Mouse (Mus musculus) liver, postnatal 0 days (tissue): ENCODE measurements around the gene Nfix.

ENCODE experiments used
- CTCF ChIP-seq: sonication (generic); IDR thresholded peaks from 2 replicates; pipeline ENCODE4 v1.5.1; 2016; ENCODE audit warnings: antibody characterized with exemption, low read depth
- EP300 ChIP-seq: IDR thresholded peaks from 2 replicates; pipeline ENCODE4 v1.6.1; 2016; ENCODE audit warnings: antibody characterized with exemption, low read depth, mild to moderate bottlenecking

- TF ChIP-seq CTCF: no peak
- no peak for TF ChIP-seq EP300
These were observed 41.4 kb upstream of the Nfix start for GRCm38 (mm10) chr8:84841514-84841913.
